Mouse (Mus musculus) hindbrain, embryonic 11.5 days (tissue): ENCODE data around the gene Rnf128. TPM values are rescaled to one million over a fixed set of nuclear protein-coding genes. Genes with fewer than 3 reads are reported as not detected.

Source experiments
- ATAC-seq: fragments of 200-750 bp; cut with Nextera tagmentation; 2 replicates; pipeline ENCODE4 v1.8.0; 2017; ENCODE audit warnings: mild to moderate bottlenecking, moderate TSS enrichment, moderate library complexity; ENCODE audit not compliant: low FRiP score
- DNase-seq: peaks from one replicate; pipeline ENCODE4 v3.0.0-alpha.2; 2015; ENCODE audit warnings: low spot score
- H3K27ac ChIP-seq: fragments of 300-500 bp; sonication (generic); 2 replicates; pipeline ENCODE4 v1.5.1; 2014; ENCODE audit warnings: mild to moderate bottlenecking, low read depth, low read length
- H3K27me3 ChIP-seq: fragments of 300-500 bp; sonication (generic); 2 replicates; pipeline ENCODE4 v1.6.1; 2014; ENCODE audit warnings: mild to moderate bottlenecking, low read length, moderate library complexity, mixed read lengths; ENCODE audit not compliant: control insufficient read depth, insufficient read depth
- H3K36me3 ChIP-seq: fragments of 300-500 bp; sonication (generic); 2 replicates; pipeline ENCODE4 v1.6.1; 2014; ENCODE audit warnings: mild to moderate bottlenecking, low read length, moderate library complexity, mixed read lengths; ENCODE audit not compliant: control insufficient read depth, insufficient read depth
- H3K4me1 ChIP-seq: fragments of 300-500 bp; sonication (generic); replicated peaks from 2 replicates; pipeline ENCODE4 v1.6.1; 2014; ENCODE audit warnings: low read length, mixed read lengths; ENCODE audit not compliant: control insufficient read depth, insufficient read depth
- H3K4me2 ChIP-seq: fragments of 300-500 bp; sonication (generic); replicated peaks from 2 replicates; pipeline ENCODE4 v1.6.1; 2014; ENCODE audit warnings: mild to moderate bottlenecking, low read depth, low read length
- H3K4me3 ChIP-seq: fragments of 300-500 bp; sonication (generic); 2 replicates; pipeline ENCODE4 v1.5.1; 2014; ENCODE audit warnings: low read depth, low read length
- H3K9ac ChIP-seq: fragments of 300-500 bp; sonication (generic); 2 replicates; pipeline ENCODE4 v1.6.1; 2014; ENCODE audit warnings: low read depth, low read length
- H3K9me3 ChIP-seq: fragments of 300-500 bp; sonication (generic); 2 replicates; pipeline ENCODE4 v1.6.1; 2016; ENCODE audit warnings: low read length; ENCODE audit not compliant: control insufficient read depth
- WGBS: fragments of 180-500 bp; shearing (Covaris S2); extraction: QIAGEN DNeasy Blood & Tissue Kit; methylation state at CpG from one replicate; pipeline ENCODE4 v1.1.7; 2014; 5-methylcytosine and 5-hydroxymethylcytosine counted together
- polyA plus RNA-seq: library from polyadenylated mRNA; unstranded; fragments of >200 nt; fragmentation: Nextera tagmentation; extraction: Ambion mirVana; gene quantifications from 2 replicates; pipeline ENCODE4 v1.2.1, GENCODE M21; 2014

Gene Rnf128
- polyA plus RNA-seq, 1 experiment from 2014 or later = 2.6 TPM

DNA sequence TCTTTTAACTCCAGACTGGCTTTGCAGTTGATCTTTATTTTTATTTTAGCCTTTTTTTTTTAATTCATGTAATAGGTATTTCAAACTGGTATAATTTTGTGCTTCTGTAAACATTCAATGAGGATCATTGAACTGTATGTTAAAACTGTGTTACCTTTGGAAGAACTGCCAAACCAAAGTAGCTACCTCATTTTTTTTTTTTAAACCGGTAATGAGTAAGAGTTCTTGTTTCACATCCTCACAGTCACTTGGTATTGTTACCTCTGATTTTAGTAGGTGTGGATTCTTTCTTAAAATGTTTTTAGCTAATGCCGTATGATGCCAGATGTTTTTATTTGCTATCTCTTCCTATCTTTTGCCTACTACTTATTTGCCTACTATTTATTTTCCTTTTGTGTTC lies 159.2 kb downstream of the Rnf128 start:
- Histone ChIP-seq H3K27me3 (no peaks in the 10 kb centered on the region; the same call in 1 of the 2 replicates), H3K4me1 (no peaks in the 10 kb centered on the region), H3K4me2 (no peak overlapping the region), H3K36me3 (no peaks in the 10 kb centered on the region), H3K4me3 (no peak overlapping the region), H3K27ac (no peak overlapping the region), H3K9me3 (no peaks in the 10 kb centered on the region), H3K9ac (no peak overlapping the region)
- WGBS = 89% methylated on average over 2 of the region's 2 CpGs
- ATAC-seq (no peak), DNase-seq (no peak)

Other genes starting within 250 kb of the Rnf128 start
- gene Trap1a, start 229.6 kb upstream of the Rnf128 start, polyA plus RNA-seq = 0.14 TPM in 1 of 2 replicates, not detected in the other
- gene D330045A20Rik, start 82.9 kb upstream of the Rnf128 start, polyA plus RNA-seq = 2.4 and 2.8 TPM in 2 replicates
- 0.74 and 0.88 TPM in 2 replicates for gene Tbc1d8b, start 121.7 kb downstream of the Rnf128 start, polyA plus RNA-seq
- gene Gm15013, start 151.2 kb downstream of the Rnf128 start, polyA plus RNA-seq = 0.28 TPM in 1 of 2 replicates, not detected in the other
- gene Ripply1, start 219.0 kb downstream of the Rnf128 start, polyA plus RNA-seq = not detected in 2 replicates
- 0.40 and 0.77 TPM in 2 replicates for gene Cldn2, start 237.5 kb downstream of the Rnf128 start, polyA plus RNA-seq